Mouse (Mus musculus) cerebellum, postnatal 25 days (tissue): ENCODE measurements around the gene Hipk1.
A peak's percentile ranks its signal among the peaks of the same experiment; 100 is the strongest.
"Not testable (repeated sequence)": the region's sequence is repeated elsewhere in the genome, so short reads cannot be mapped to it uniquely, and the experiment has no call there.

Experiments used
- DNase-seq, 2 experiments: peaks; one replicate each; pipeline ENCODE4 v3.0.0; 2021; ENCODE audit warnings: mixed read lengths in 2 of 2

The Hipk1 gene

DNA sequence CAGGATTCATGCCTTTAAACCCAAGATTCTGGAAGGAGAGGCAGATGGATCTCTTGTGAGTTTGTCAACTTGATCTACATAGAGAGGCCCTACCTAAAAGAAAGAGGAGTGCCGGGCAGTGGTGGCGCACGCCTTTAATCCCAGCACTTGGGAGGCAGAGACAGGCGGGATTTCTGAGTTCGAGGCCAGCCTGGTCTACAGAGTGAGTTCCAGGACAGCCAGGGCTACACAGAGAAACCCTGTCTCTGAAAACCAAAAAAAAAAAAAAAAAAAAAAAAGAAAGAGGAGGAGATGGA is 696 bp upstream of the Hipk1 start:
- DNase-seq, result not testable (repeated sequence)

DNA sequence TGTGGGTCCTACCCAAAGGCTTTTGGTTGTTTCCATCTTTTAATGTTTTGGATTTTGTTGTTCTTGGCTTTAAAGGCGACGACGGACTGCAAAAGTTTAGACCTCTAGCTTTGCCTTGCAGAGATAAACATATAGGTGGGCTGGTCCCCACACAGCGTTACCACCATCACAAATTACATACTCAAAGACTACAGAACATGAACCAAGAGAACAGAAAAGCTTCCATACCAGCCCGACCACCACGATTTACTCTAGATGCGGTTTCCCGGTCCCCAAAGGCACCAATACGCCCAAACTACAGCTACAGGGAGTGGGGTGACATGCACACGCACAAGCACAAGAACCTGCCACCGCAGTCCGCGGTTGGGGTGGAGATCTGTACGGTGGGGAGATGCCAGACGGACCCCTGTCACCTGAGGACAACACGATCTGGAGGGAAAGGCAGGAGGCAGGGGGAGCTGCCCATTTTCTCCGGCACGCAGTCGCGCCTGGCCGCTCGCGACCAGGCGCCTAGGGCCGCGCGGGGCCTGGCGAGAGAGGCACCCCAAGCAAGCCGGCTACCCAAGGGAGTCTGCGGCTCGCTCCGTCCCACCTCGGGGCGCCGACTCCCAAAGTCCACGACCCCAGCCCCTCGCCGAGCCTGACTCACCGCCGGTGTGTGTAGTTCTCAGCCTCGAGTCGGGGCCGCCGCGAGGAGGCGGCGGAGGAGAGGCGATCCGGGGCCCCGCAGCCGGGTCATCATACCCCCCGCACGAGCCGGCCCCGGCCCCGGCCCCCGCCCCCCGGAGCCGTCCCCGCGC is 817 bp downstream of the Hipk1 start:
- no peak for DNase-seq

DNA sequence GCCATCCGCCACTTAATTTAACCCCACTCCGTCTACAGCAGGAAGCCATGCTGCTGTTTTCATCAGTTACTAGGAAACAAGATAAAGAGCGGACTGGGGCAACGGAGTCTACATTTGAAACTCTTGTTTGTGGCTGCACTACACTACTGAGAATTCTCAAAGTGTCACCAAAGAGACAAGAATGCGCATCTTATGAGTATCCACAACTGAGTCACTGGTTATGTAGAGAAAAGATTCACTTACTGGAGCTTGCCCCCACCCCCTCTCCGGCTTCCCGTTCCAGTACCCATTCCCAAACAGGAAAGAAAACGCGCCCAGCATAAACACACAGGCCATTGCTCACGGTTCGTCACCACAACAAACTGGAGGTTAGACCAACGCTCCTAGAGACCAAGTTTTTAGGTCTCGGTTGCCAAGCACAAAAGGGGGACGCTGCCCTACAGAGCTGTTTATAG is 1.4 kb downstream of the Hipk1 start:
- DNase-seq, result peak; percentile 37 to 45

DNA sequence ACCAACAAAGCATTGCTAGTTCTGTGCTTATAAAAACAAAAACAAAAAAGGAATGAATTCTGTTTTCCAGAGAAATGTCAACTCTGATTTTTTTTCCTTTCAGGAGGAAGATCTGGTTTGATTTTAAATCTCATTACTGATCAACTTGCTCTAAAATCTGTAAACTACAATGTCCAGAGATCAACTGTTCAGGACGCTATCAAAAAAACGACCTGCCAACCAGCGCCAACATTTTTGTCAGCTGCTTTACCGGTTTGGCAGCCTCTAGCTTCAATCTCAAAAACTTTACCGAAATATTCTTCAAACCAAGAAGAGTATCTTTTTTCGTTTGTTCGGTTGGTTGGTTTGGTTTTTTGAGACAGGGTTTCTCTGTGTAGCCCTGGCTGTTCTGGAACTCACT is 2.3 kb downstream of the Hipk1 start:
- no peak for DNase-seq

DNA sequence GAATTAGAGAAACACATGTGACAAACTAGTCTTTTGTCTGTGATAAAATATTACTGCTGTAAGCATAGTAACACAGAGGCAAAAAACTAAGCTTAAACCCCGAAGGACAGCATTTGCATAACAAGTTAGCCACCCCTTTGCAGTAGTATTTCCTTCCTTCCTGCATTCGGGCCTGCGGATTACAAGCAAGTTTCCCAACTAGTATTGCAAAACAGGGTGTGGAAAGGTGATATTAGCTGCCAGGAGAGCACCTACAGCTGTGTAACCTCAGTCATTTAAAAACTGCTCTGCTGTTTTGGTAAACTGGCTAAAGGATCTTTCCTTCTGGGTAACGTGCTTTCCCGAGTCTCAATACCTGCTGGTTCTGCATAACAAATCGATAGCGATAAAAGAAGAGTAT is 4.1 kb downstream of the Hipk1 start:
- DNase-seq, result no peak

DNA sequence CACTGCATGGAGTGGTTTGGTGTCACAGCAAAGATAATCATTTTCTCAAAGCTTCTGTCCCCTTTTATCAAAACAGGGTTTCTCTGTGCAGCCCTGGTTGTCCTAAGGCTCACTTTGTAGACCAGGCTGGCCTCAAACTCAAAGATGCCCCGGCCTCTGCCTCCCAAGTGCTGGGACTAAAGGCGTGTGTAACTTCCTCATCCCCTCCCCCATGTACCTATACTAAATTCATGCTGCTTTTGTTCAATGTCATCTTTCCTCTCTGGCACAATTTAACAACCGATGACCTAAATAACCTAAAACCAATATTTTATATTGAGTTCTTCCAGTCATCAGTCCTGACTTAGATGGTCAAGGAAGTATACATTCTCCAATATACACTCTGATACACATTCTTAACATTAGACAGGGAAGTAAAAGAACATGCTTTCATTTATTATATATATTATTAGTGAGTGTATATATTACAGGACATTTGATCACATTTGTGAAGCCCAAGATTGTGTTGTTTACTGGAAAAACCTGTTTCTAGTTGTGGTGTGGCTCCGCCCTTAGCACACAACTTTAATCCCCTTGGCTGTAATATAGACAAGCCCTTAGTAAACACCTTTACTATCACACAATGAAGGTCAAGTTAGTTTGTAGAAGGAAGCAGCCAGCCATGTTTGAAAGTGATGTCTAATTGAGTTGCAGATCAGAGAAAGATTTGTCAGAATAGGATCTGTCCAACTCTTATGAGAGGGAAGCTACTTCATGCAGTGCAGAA is 8.3 kb downstream of the Hipk1 start:
- DNase-seq, result no peak

DNA sequence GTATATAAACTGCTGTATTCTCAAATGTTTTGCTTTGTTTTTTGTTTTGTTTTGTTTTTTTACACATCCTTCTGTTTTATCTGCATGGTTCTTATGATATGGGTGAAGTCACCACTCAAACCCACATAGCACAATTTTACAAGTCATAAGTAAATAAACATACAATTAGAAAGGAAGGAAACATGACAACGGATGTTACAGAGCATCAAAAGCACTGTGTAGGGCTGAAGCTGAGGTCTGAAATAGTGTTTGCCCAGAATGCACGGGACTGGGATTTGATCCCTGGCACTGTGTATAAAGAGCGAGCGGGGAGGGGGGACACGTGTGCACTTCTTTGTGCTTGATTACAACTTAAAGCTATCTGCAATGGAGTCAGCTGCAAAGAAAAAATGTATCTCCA is 10.6 kb downstream of the Hipk1 start:
- DNase-seq, result no peak

DNA sequence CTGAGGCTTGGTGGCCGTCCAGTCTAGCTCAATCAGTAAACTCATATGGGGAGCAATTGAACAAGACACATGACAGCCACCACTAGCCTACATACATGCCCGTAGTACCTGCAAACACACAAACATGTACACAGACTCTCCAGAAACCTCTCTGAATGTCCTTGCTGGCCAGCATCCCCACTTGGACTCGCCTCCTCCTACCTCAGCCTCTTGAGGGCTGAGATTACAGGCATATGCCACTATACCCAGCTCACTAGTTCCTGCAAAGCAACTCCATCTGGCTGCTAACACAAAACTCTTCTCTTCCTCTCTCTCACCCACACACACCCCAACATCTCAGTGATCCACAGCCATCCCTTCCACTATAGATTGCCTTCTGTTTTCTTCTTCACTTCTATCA is 11.1 kb downstream of the Hipk1 start:
- DNase-seq, result peak; percentile 49 to 53

DNA sequence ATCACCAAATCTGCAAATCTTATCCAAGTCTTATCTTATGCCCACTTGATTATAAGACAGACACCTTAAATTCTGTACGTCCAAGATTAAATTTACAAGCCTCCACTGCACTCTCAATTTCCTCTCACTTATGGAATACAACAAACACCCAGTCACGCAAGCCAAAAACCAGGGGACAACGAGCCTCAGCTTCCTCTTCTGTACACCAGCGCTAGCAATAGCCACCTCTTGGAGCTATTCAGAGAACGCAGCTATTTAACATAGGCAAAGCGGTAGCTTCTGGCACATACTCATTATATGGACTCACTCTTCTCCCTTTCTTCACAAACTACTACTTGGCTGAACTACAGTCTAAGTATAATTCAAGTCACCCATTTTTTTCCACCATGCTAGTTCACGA is 12.2 kb downstream of the Hipk1 start:
- DNase-seq, result no peak

DNA sequence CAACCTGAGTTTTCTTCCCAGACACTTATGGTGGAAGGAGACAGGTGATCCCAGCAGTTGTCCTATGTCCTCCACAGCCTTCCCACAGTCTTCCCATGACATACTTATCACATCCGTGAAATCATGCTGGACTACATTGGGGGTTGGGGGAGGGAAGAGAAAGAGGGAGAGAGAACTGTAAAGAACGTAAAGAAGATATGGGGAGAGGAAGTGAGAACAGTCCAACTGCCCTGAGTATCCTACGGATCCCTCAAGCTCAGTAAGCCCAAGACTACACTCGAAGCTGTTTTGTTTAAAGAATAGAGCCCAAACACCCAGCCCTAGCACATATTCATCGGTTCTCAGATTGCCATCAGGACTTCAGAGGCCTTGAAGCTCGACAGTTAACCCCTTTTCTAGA is 12.7 kb downstream of the Hipk1 start:
- DNase-seq, result no peak

DNA sequence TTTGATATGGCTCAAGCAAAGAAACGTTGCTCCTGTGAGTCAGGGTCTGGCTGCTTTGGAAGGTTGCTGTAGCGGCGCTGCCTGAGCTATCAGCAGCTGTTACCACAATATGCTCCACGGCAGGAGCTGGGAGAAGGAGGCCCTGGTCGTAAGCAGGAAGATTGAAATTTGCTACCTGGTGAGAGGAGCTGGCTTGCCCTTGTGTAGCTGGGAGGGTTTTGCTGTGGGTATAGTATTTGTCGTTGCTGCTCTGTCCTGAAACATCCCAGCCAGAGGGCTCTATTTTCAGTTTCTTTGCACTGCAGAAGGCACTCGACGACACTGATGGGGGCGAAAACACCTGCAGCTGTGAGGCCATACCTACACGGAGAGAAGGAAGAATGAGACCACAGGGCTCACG is 13.4 kb downstream of the Hipk1 start:
- DNase-seq, result peak; percentile 76 to 79

DNA sequence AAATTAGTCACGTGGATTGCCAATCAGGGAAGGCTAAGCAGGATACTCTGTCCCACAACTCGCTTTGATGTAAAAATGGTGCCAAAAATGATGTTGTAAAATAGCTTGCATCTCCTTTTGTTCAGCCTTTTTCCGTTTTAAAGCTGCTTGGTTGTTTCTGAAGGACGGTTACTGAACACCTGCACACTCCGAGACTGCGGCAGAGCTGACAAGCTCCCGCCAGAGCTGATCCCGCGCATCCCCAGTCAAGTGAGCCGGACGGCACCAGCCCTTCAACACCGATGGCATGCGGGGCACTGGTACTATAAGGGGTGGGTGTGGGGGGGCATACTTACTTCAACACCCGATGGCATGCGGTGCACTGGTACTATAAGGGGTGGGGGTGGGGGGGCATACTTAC is 17.4 kb downstream of the Hipk1 start:
- DNase-seq, result no peak

DNA sequence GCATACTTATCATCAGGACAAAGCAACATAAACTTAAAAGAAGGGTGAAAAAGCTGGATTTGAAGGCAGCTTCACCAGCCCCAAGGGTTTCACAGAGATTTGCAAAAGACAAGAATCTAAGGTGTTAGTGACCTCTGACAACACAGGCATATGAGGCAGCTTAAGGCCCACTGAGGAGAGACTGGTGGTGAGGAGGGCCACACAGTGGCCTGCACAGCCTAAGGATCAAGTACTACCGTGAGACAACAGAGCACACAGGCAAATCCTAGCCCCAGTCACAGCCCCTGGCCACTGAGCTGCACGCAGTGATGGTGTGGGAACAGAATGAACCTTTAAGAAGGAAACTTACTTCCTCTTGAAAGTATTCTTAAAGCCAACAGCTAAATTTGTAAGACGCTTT is 17.9 kb downstream of the Hipk1 start:
- DNase-seq, result no peak

DNA sequence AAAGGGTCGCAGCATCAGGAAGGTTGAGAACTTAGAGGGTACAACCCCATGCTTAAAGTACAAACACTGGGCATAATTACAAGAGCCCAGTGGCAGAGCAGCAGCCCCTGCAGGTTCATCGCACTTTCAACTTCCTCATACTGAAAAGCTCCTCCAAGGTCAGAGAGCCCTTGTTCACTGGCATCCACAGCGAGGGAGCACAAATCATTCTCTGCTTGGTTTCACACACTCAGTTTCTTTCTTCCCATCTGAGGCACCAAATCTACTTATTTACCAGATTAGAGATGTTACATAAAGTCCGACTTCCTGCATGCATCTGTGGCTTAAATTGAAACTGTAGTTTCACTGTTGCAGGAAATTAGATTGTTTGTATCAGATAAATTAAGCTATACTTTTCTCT is 18.5 kb downstream of the Hipk1 start:
- DNase-seq, result no peak

DNA sequence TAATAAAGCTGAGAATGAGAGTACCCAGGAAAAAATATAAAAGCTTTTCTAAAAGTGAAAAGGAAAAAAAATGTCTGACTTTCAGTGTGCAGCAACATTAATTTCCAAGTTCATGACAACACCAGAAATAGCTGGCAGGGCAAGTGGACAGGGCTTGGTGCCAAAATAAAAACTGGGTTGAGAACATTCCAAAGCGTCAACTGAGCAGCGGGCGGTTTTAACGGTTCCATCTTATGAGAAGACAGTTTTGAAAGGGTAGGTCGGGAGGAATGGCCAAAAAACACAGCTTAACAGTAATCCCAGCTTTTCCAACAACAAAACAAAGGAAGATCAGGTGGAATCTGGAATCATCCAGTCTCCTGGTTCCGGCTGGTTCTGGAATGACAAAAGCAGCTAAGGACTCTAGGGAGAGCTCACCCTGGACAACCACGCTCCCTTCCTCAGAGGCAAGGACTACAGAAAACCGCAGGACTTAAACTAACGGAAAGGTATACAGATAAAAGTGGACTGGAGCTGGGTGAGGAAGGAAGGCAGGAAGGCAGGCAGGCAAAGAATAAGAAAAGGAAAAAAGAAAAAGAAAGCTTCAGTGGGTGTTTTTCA is 19.7 kb downstream of the Hipk1 start:
- peak; percentile 86 to 88 for DNase-seq

DNA sequence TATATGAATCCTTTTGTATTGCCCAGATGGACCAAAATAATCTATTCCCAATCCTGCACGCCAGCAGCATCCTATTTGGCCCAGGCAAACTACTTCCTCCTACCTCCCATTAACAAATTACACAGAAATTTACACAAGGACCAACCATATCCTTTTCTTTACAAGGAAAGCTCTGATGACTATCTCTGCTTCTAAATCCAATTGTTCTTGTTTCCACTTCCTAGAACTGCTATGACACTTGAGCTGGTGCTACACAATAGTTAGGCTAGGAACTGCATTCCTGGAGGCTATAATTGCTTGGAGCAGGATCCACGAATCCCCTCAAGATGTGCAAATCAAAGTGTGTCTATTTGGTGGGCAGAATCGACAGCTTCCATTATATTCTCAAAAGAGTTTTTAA is 24.6 kb downstream of the Hipk1 start:
- DNase-seq, result no peak

DNA sequence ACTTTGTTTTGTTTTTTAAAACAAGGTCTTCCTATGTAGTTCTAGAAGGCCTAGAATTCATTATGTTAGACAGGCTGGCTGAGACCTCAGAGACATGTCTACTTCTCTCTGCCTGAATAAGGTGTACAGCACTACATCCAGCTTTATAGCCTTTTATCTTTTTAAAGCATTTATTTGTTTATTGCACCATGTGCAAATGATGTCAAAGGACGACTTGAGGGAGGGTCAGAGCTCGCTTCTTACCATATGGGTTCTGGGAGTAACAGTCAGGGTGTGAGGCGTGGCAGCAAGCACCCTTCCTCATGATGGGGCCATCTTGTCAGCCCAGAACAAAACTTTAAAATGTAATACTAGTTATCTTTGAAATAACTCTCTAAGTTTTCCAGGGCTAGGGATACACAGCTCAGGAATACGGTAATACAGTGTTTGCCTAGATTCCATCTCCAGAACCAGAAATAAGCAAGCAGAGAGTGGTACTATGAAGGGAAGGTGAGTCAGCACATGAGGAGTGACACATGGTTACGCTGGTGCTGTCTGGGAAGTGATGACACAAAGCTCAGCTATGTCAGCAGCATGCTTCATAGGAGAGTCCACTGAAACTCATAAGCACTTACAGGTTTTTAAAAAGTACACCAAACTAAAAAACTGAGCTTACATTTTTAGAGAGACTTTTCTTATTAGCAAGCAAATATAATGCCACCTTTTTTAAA is 31.9 kb downstream of the Hipk1 start:
- no peak for DNase-seq

DNA sequence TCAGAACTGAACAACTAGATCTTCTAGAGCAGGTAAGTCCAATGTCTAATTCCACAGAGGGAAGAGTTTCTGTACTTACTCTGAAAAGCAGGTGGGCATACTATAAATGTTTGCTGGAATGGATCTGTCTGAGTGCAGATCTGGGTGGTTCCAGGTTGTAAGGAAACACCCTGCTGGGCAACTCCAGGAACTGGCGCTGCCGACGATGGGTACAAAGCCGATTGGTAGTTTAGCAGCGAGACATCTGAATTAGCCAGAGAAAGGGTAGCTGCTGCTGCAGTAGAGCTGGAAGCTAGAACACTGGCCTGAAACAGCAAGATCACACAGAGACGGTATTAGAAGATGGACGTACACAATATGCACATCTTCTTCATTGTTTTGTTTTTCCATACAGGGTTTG is 32.9 kb downstream of the Hipk1 start:
- DNase-seq, result peak in 1 of 2 experiments; percentile 31

DNA sequence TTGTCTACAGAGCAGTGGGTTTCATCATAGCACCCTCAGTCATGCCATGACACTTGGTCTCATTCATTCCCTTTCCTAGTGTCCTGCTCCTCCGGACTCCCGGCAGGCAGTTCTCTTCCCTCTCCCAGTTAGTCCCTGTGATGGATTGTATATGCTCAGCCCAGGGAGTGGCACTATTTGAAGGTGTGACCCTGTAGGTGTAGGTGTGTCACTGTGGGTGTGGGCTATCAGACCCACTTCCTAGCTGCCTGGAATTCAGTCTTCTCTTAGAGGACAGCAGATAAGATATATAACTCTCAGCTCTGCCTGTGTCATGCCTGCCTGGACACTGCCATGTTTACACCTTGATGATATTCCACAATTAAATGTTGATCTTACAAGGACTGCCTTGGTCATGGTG is 34.4 kb downstream of the Hipk1 start:
- peak in 1 of 2 experiments; percentile 1 for DNase-seq

DNA sequence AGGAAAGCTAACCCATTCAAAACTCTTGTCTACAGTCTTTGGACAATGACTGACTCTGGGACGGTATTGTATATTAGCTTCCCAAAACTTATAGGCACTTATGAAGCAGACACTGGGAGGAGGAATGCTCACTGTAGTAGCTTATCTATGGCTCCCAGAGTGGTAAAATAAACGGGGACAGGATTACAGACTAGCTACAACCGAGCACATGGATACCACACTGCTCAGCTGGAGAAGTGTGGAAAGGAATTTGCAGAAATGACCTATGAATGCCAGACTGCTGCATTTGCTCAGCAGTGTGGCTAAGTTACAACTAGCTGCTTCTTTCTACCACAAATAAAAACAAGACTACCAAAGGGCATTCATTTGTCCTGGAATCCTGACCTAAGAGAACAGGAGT is 36.0 kb downstream of the Hipk1 start:
- no peak for DNase-seq

DNA sequence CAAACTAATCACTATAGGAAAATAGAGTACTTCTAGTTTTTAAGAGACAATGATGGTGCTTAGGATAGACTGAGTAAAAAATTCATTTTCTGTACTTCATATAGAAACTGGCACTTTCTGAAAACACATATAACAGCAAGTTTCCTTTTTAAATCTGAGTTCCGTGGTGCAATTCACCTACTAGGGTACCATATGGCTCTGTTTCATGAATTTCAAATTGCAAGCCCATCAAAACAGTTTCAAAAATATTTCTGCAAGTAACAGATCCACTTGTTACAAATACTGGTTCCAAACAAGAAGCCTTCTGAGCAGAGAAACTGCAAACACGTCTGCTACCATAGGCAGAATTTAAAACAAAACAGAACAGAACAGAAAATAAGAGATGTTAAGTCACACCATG is 39.8 kb downstream of the Hipk1 start:
- DNase-seq, result no peak

DNA sequence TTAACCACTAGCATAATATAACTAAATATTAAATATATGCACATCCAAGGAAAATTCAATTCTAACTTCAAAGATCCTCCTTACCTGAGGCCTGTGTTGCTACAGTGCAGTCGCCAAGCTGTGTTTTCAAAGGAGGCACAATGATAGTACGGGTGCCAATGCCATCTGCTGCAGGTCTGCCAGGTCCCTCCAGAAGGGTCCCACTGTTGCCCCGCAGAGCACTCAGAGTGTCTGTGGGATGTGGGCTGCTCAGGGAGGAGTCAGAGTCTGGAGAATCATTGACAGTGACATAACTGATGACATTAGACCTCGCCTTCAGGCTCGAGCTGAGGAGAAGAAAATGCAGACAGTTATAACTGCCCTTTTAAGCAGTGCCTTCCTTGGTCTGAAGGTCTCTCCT is 44.7 kb downstream of the Hipk1 start:
- no peak for DNase-seq

DNA sequence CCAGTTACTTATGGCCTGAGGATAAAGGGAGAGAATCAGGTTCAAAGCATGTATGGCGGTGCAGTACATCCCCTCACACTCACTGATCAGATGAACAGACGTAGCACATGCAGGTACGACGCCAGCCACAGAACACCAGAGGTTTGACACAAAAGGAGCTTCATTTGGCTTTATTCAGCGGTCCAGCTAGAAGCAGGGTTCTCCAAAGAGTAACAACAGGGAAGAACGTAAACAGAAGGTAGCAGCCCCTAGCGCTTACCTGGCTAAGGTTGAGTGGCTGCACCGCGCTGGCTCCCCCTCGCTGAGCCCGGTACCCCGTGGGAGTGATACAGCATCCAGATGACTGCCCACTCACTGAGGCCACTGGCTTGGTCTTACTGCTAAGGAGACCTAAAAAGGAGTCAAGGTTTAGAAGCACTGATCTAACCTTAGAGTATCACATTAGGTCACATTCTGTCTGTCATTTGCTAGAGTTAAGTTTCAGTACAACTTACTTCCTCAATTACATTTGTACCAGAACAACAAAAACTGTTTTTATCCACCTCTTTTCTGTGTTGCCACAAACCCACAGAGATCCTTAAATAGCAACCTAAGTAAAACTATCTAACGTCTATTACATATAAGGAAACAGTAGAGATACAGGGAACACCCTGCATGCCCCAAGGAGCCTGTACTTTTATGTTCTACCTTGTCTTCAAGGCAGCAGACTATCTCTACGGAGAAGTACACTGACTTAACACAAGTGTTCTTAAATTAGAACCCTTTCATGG is 46.2 kb downstream of the Hipk1 start:
- DNase-seq, result no peak
